19 mouse cellular contexts compared by ENCODE assay signal in genomic region chr6:136483531-136483930, GRCm38 (mm10). TPM values are rescaled to one million over a fixed set of nuclear protein-coding genes. Genes with fewer than 3 reads are reported as not detected.
DNase-seq lines count a peak whose midpoint lies in the region; ATAC-seq and TF ChIP-seq lines count a peak whose summit lies in the region.
"Had no signal": no experiment of that assay in that cellular context is flagged by ENCODE, and none has a peak within 500 bp of the region (broad histone marks: within the 10 kb centered on the region; RNA-seq: fewer than 3 reads in every experiment).

No protein-coding gene starts in this region.

- no peak for DNase-seq in spleen, adult 2 months (ENCODE audit: low read depth in 1 of 2, low spot score in 2 of 2)
- DNase-seq in spleen, postnatal 14 days (ENCODE audit: low spot score in 2 of 2) = no peak
- peak; percentile 85 for DNase-seq in Muller cell, postnatal 12 days (ENCODE audit: inconsistent ontology term)
- peak; percentile 8 for DNase-seq in retina, embryonic 14.5 days (ENCODE audit: low spot score)
- DNase-seq in lung, postnatal 4 days = no peak
- DNase-seq: adrenal gland, adult 2 months; adrenal gland, postnatal 10 days; adrenal gland, postnatal 25 days; cerebellum, adult 11-12 months; cerebellum, adult 2 months; cerebellum, adult 9-10 months; cerebellum, postnatal 10 days; cerebellum, postnatal 25 days had no signal

- no peak overlapping the region for H3K4me2 ChIP-seq in hindbrain, embryonic 13.5 days
- no peak overlapping the region for H3K4me2 ChIP-seq in forebrain, embryonic 16.5 days (ENCODE audit: low read length)
- H3K4me2 ChIP-seq: embryonic facial prominence, embryonic 12.5 days; forebrain, embryonic 13.5 days; forebrain, embryonic 15.5 days had no signal

- H3K36me3 ChIP-seq in spleen, adult 2 months (ENCODE audit: control insufficient read depth, insufficient read depth, low read length) = no peaks in the 10 kb centered on the region
- H3K36me3 ChIP-seq in hindbrain, embryonic 13.5 days = no peaks in the 10 kb centered on the region
- H3K36me3 ChIP-seq in forebrain, embryonic 16.5 days (ENCODE audit: control insufficient read depth, insufficient read depth) = no peaks in the 10 kb centered on the region
- H3K36me3 ChIP-seq: embryonic facial prominence, embryonic 10.5 days; embryonic facial prominence, embryonic 12.5 days; forebrain, embryonic 15.5 days had no signal

- no peak for TF ChIP-seq CTCF in spleen, adult 2 months (IDR thresholded peaks at IDR 0.05; ENCODE audit: extremely low read depth, insufficient read depth, insufficient read length, insufficient replicate concordance)

- H3K9ac ChIP-seq in hindbrain, embryonic 13.5 days = no peak overlapping the region
- no peak overlapping the region for H3K9ac ChIP-seq in forebrain, embryonic 16.5 days (replicated peaks; ENCODE audit: low read depth, low read length)
- H3K9ac ChIP-seq: embryonic facial prominence, embryonic 12.5 days; forebrain, embryonic 13.5 days; forebrain, embryonic 15.5 days had no signal

- no peak for TF ChIP-seq POLR2A in spleen, adult 2 months (IDR thresholded peaks at IDR 0.05; ENCODE audit: low read depth, low read length)

- WGBS in spleen, adult 2 months = 68% methylated on average over 2 of the region's 2 CpGs
- WGBS in hindbrain, embryonic 13.5 days = 85% methylated on average over 2 of the region's 2 CpGs
- 84% methylated on average over 2 of the region's 2 CpGs for WGBS in forebrain, embryonic 16.5 days

- no peaks in the 10 kb centered on the region for H3K27me3 ChIP-seq in spleen, adult 2 months (ENCODE audit: control insufficient read depth, insufficient read depth, low read length)
- H3K27me3 ChIP-seq in hindbrain, embryonic 13.5 days = no peaks in the 10 kb centered on the region
- H3K27me3 ChIP-seq in forebrain, embryonic 16.5 days (replicated peaks; ENCODE audit: control insufficient read depth, insufficient read depth, low read length) = no peaks in the 10 kb centered on the region
- H3K27me3 ChIP-seq: embryonic facial prominence, embryonic 12.5 days; forebrain, embryonic 13.5 days; forebrain, embryonic 15.5 days had no signal

- H3K4me3 ChIP-seq in spleen, adult 2 months (ENCODE audit: extremely low read depth, insufficient read depth, insufficient read length) = no peak overlapping the region
- no peak overlapping the region for H3K4me3 ChIP-seq in hindbrain, embryonic 13.5 days
- H3K4me3 ChIP-seq in forebrain, embryonic 16.5 days (replicated peaks; ENCODE audit: low read length) = no peak overlapping the region
- H3K4me3 ChIP-seq: embryonic facial prominence, embryonic 10.5 days; embryonic facial prominence, embryonic 12.5 days; forebrain, embryonic 13.5 days; forebrain, embryonic 15.5 days had no signal

- ATAC-seq in hindbrain, embryonic 13.5 days (ENCODE audit: low FRiP score) = no peak
- no peak for ATAC-seq in forebrain, embryonic 16.5 days
- ATAC-seq: forebrain, embryonic 13.5 days; forebrain, embryonic 15.5 days had no signal

- peaks cover 10% of the 10 kb centered on the region for H3K4me1 ChIP-seq in spleen, adult 2 months (ENCODE audit: control insufficient read depth, insufficient read depth, insufficient read length)
- peaks cover 8% of the 10 kb centered on the region; the same call in 1 of the 2 replicates for H3K4me1 ChIP-seq in hindbrain, embryonic 13.5 days (replicated peaks)
- no peaks in the 10 kb centered on the region for H3K4me1 ChIP-seq in forebrain, embryonic 16.5 days (replicated peaks; ENCODE audit: control insufficient read depth, insufficient read depth, low read length)
- H3K4me1 ChIP-seq: embryonic facial prominence, embryonic 12.5 days; forebrain, embryonic 13.5 days; forebrain, embryonic 15.5 days had no signal

- H3K9me3 ChIP-seq in hindbrain, embryonic 13.5 days = peaks cover 11% of the 10 kb centered on the region; the same call in 1 of the 2 replicates
- H3K9me3 ChIP-seq in forebrain, embryonic 16.5 days (ENCODE audit: control insufficient read depth, low read length) = peaks cover 3% of the 10 kb centered on the region; the same call in 1 of the 2 replicates
- H3K9me3 ChIP-seq: embryonic facial prominence, embryonic 12.5 days; forebrain, embryonic 15.5 days had no signal

- peak overlapping the region; percentile 87 for H3K27ac ChIP-seq in spleen, adult 2 months (ENCODE audit: insufficient read depth, low read length)
- H3K27ac ChIP-seq in hindbrain, embryonic 13.5 days = no peak overlapping the region
- no peak overlapping the region for H3K27ac ChIP-seq in forebrain, embryonic 16.5 days (ENCODE audit: low read length)
- H3K27ac ChIP-seq: embryonic facial prominence, embryonic 10.5 days; embryonic facial prominence, embryonic 12.5 days; forebrain, embryonic 13.5 days; forebrain, embryonic 15.5 days had no signal

RNA-seq across cellular contexts. Expression of gene Atf7ip, which starts 22.4 kb away (rescaled TPM):
- polyA plus RNA-seq in spleen, adult 2 months (2012; rRNA removed) = 30.3 and 32.5 TPM in 2 replicates
- polyA plus RNA-seq in hindbrain, embryonic 13.5 days (2015; fragmentation: Nextera tagmentation; extraction: Ambion mirVana) = 43.3 and 43.5 TPM in 2 replicates
- 49.2 and 50.9 TPM in 2 replicates for polyA plus RNA-seq in forebrain, embryonic 16.5 days (2015; fragmentation: Nextera tagmentation; extraction: Ambion mirVana)

Comparison
In these comparisons a context has a peak if more than half of its experiments do, and no peak if none do; other contexts are left out.
1. DNase-seq: peak in Muller cell, postnatal 12 days (single experiment) and retina, embryonic 14.5 days (single experiment); none in spleen, adult 2 months (0 of 2), spleen, postnatal 14 days (0 of 2) and lung, postnatal 4 days (0 of 2).